Comparison of ENCODE assay signal across 14 mouse cellular contexts in genomic region chr3:52830101-52830500, GRCm38 (mm10).
"Had no signal": no experiment of that assay in that cellular context is flagged by ENCODE, and none has a peak within 500 bp of the region (broad histone marks: within the 10 kb centered on the region; RNA-seq: fewer than 3 reads in every experiment).

No protein-coding gene starts in this region.

- DNase-seq: kidney, adult 8-10 months; kidney, postnatal 10 days; kidney, postnatal 36 days; left cerebral cortex, postnatal 4 days; liver, postnatal 0 days; lung, embryonic 14.5 days; right cerebral cortex, adult 18-20 months; right cerebral cortex, postnatal 14 days; right cerebral cortex, postnatal 4 days; spleen, adult 18-20 months; thymus, adult 18-20 months; thymus, postnatal 36 days had no signal

- ATAC-seq: liver, postnatal 0 days; lung, postnatal 0 days; midbrain, embryonic 15.5 days had no signal
